Mouse (Mus musculus) heart, adult 18-20 months (tissue): ENCODE results near the gene Sestd1. TPM values are rescaled to one million over a fixed set of nuclear protein-coding genes. Genes with fewer than 3 reads are reported as not detected.

Experiments
- DNase-seq, 2 experiments: peaks; one replicate each; pipeline ENCODE4 v3.0.0; 2021 to 2022; ENCODE audit warnings: mixed read lengths in 1 of 2
- total RNA-seq, 2 experiments: library from RNA; stranded (reverse); gene quantifications; 2 replicates each; pipeline ENCODE4 v1.2.3; 2021

Sestd1 gene
- total RNA-seq, 2 experiments from 2014 or later: 16.9 to 17.2 TPM

- no peak for DNase-seq
These were observed 67.5 kb downstream of the Sestd1 start for GRCm38 (mm10) chr2:77212885-77213284.

DNA sequence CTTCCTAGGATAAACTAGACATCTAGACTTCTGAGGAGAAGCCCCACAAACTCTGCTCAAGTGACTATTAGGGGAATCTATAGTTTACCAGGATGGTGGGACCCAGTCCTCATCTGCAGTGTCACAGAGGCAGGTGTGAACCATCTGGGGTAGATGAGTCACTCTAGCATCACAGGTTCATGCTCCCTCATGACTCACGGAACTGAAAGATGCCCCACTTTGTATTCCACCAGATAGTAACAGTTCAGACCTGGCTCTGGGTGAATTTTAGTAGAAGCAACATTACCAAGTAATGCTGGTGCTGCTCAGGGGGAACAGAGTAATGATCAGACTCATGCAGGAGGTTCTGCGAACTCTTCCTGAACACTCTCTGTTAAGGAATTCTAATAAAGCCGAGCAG lies 73.4 kb downstream of the Sestd1 start:
- no peak for DNase-seq

GRCm38 (mm10) chr2:77203916-77204315 lies 76.5 kb downstream of the Sestd1 start:
- DNase-seq: peak in 1 of 2 experiments; percentile 54

- no peak for DNase-seq
These were observed 78.5 kb downstream of the Sestd1 start for GRCm38 (mm10) chr2:77201900-77202299.

- DNase-seq: no peak
These were observed 79.3 kb downstream of the Sestd1 start for GRCm38 (mm10) chr2:77200958-77201614.

GRCm38 (mm10) chr2:77200379-77200778 lies 80.0 kb downstream of the Sestd1 start:
- no peak for DNase-seq

DNA sequence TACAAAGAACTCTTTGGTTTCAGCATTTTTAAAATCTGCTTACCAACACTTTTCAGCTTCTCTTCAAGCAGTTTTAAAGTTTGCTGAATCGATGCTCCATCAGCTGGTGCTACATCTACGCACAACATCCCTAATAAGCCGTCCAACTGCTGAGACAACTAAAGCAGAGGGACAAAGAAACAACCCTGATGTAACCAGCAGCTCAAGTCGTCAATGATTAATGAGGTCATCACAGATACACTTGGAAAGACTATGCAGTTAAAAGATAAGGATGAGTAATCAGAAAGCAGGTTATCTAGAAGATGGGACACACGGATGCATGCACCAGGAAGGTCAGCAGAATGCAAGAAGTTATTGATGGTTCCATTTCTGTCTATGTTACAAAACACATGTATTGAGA lies 82.1 kb downstream of the Sestd1 start:
- DNase-seq: no peak

DNA sequence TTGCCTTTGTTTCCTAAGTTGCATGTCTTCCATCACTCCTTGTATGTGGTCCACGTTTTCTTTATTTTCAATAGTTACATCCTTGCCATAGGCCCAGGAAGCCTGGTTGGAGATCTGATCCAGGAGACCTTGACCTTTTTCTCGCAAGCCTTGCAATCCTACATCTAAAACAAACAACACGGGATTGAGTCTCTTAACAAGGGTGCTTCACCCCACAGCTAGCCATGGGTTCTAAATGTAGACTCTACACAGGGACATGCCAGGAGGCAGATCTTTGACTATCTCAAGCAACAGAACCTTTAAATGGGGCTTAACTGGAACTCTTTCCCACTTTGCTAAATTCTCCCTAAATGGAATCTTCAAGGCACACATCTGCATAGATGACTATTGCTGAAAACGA lies 83.6 kb downstream of the Sestd1 start:
- DNase-seq: no peak

GRCm38 (mm10) chr2:77195056-77195455 lies 85.3 kb downstream of the Sestd1 start:
- DNase-seq: no peak

DNA sequence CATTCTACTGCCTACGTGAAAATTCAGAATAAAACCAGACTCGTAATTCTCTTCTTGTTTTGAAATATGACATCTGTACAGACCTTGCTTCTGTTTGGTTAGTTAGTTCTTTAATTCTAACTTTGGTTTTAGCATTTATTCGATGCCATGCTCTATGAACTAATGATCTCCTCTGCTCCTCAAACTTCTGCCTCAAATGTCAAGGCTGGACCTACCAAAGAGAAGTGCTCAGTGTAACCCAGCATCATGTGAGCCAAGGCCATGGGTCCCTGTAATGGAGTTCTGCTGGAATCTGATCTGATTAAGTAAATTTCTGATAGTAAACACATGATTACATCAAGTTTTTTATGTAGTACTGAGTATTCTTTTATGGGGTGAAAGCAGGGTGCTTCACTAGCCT lies 88.6 kb downstream of the Sestd1 start:
- DNase-seq: no peak

DNA sequence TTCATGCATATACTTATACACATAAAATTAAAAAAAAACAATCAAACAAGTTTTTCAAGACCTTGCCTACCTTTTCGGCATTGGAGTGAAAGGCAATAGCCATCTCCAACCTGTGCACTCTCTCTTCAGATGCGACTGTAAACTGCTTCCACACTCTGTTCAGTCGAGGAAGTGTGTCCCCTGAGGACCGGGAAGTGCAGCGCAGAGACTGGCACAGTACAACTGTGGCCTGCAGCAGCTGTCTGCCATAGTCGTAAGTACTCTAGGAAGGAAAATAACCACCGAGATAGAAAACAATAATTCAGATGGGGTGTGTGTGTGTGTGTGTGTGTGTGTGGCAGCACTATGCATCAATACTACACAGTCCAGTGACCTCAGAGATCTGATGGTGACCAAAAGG lies 89.5 kb downstream of the Sestd1 start:
- DNase-seq: no peak

GRCm38 (mm10) chr2:77190301-77190700 lies 90.1 kb downstream of the Sestd1 start:
- DNase-seq: peak in 1 of 2 experiments; percentile 41

DNA sequence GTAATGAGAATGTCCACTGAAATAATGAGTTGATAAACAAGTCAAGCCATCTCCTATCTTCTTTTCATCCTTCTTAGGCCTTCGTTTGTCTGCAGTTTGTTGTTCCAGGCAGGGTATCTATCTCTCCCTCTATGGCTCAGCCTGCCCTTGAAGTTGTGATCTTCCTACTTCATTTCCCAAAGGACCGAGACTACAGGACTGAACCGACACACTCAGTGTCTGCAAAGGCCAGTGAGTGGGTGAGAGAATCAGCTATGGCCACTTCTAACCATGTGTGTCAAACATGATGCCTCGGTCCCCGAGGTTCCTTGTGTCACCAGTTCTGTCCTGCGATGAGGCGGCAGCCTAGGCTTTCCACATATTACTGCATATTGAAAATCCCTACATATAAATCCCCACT lies 90.7 kb downstream of the Sestd1 start:
- no peak for DNase-seq

DNA sequence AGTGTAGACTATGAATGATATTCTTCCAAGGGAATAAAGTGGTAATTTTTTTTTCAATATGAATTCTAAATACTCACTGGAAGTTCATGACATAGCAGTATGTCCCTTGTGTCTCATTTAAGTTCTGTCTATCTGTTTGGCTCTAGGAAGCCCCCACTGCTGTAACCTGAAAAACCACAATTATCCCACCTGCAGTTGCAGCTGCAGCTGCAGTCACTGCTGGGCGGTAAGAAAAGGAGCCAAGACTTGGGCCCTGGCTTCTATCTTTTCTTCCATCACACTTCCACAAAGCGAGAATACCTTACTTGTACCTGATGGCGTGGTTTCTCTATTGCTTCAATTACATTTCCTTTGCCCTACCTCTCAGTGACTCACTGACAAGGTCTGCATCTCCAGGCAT lies 92.9 kb downstream of the Sestd1 start:
- no peak for DNase-seq

DNA sequence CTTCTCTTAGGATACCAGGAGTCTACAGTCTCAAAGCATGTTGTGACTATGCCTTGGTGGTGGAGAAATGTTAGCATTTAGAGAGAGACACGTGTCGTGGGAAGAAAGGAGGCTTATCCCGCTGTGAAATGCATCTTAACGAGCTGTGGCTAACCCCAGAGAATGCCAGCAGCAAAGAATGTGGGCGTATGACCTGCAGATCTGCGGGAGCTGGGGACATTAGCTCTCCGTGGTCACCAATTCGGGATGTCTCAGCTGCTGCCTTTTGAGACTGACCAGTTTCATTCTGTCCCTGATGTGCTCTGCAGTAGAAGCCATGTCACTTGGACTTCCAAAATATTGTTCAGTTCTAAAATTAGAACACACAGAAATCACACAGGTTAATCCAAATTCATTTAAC lies 93.5 kb downstream of the Sestd1 start:
- DNase-seq: no peak

- no peak for DNase-seq
These were observed 96.3 kb downstream of the Sestd1 start for GRCm38 (mm10) chr2:77184049-77184571.

- DNase-seq: no peak
These were observed 96.7 kb downstream of the Sestd1 start for GRCm38 (mm10) chr2:77183646-77184045.

DNA sequence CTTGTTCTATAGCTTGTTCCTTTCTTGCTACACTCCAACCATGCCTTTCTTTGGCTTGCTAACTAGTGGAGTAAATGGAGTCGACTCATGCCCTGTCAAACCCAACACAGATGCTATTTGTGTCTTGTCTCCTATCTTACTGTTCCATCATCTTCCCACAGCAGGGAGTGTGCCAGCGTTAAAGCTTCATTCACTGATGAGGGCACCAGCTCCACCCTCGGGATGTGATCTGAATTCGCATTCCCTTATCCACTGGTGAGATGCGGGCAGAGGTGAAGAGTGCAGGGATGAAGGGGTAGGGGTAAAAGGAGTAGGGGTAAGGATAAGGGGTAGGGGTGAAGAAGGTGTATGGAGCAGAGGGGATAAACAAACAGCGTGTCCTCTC lies 97.4 kb downstream of the Sestd1 start:
- no peak for DNase-seq

GRCm38 (mm10) chr2:77182271-77182995 lies 98.0 kb downstream of the Sestd1 start:
- DNase-seq: peak in 1 of 2 experiments; percentile 43

- DNase-seq: no peak
These were observed 102.9 kb downstream of the Sestd1 start for GRCm38 (mm10) chr2:77177472-77177871.

DNA sequence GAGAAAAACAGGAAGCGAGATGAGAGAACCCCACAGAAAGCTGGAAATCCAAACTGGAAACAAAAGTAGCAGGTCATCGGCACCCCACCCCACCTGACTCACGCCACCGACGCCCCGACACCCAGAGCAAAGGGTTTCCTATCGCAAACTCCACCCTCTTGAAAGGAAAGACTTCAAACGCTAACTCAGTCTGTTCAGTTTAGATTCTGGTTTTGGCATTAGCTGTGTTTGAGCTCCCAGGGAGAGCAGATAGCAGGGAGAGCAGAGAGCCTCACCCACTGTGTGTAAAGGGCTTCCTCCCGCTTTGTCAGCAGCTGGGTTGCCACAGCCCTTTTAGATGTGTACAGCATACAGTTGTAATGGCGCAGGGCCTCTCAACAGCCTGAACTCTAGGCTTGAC lies 104.0 kb downstream of the Sestd1 start:
- DNase-seq: peak; percentile 33 to 47

- no peak for DNase-seq
These were observed 105.0 kb downstream of the Sestd1 start for GRCm38 (mm10) chr2:77175411-77175810.

DNA sequence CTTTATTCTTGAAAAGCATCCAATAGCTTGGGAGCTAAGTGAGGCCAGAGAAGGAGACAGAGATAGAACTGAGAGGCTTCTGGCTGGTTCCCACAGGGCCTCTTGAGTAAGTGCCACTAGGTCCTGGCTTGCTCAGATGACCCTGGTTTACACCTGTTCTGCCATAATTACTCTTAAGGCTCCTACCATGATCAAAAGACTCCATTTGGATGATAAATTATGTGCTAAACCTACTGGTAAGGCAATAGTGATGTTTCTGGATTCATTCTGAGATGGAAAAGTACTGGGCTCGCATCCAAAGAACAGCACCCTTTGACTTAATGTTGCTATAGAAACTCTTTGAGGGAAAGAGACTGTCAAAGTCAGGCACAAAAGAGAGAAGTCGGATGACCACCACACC lies 106.1 kb downstream of the Sestd1 start:
- peak; percentile 60 to 65 for DNase-seq

DNA sequence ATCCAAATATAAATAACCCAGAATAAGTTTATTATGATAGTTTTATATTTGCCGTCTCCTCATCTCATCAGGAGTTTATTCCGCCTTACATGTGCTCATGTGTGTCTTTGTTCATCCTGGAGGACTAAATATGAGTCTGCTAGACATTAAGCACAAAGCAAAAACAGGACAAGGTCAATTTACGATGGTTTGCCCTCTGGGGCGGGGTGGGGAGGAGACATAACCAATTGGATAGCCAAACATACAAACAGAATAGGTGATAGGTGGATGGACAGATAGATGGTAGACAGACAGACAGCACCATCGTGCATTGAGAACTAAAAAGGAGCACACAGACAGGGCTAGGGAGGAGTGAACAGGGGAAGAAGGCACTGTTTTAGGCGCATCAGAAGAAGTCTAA lies 106.6 kb downstream of the Sestd1 start:
- DNase-seq: peak in 1 of 2 experiments; percentile 38
